Mouse (Mus musculus): ENCODE data around the gene Atp2b2. TPM values are rescaled to one million over a fixed set of nuclear protein-coding genes. Genes with fewer than 3 reads are reported as not detected.

The Atp2b2 gene
- total and polyA plus RNA-seq, 2 experiments from 2014 or later, result 0.03 TPM; not detected in 1

DNA sequence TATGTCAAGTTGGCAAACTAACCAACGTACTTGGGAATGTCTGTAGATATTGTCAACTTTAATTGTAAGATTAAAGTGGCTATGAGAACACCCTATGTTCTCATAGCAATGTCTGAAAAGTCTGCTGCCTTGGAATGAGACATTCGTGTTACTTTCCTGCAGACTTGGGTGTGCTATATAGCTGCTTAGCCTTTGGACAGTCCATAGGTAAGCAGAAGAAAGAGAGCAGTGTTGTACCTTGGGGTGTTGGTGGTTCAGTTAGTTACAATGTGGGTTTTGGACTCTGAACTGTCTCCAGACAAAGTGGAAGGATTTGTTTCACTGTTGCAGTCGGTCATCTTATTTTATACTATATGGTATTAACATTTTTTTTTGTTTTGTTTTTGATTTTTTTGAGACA is 329.7 kb downstream of the Atp2b2 start:
- no peaks in the 10 kb centered on the region for H3K9me3 ChIP-seq (replicated peaks; ENCODE audit: control insufficient read depth, low read length)
- 91% methylated on average over 3 of the region's 3 CpGs for WGBS
- no peaks in the 10 kb centered on the region for H3K27me3 ChIP-seq (ENCODE audit: control insufficient read depth, insufficient read depth, low read length)
- no peaks in the 10 kb centered on the region for H3K4me1 ChIP-seq (ENCODE audit: control insufficient read depth, insufficient read depth)
- no peak overlapping the region for H3K27ac ChIP-seq (ENCODE audit: low read depth)
- H3K36me3 ChIP-seq (replicated peaks; ENCODE audit: control insufficient read depth, insufficient read depth, low read length), result peaks cover 97% of the 10 kb centered on the region
- no peak overlapping the region for H3K4me3 ChIP-seq (ENCODE audit: low read depth, low read length)
- ATAC-seq (ENCODE audit: insufficient read depth, low read depth) (no peak), DNase-seq (ENCODE audit: low spot score) (no peak)
- no peak overlapping the region for H3K9ac ChIP-seq (replicated peaks; ENCODE audit: low read depth, low read length)
- H3K4me2 ChIP-seq (ENCODE audit: low read depth, low read length), result no peak overlapping the region
- TF ChIP-seq EP300 (IDR thresholded peaks at IDR 0.05; ENCODE audit: low read depth) (no peak), CTCF (IDR thresholded peaks at IDR 0.05; ENCODE audit: low read depth) (no peak)

DNA sequence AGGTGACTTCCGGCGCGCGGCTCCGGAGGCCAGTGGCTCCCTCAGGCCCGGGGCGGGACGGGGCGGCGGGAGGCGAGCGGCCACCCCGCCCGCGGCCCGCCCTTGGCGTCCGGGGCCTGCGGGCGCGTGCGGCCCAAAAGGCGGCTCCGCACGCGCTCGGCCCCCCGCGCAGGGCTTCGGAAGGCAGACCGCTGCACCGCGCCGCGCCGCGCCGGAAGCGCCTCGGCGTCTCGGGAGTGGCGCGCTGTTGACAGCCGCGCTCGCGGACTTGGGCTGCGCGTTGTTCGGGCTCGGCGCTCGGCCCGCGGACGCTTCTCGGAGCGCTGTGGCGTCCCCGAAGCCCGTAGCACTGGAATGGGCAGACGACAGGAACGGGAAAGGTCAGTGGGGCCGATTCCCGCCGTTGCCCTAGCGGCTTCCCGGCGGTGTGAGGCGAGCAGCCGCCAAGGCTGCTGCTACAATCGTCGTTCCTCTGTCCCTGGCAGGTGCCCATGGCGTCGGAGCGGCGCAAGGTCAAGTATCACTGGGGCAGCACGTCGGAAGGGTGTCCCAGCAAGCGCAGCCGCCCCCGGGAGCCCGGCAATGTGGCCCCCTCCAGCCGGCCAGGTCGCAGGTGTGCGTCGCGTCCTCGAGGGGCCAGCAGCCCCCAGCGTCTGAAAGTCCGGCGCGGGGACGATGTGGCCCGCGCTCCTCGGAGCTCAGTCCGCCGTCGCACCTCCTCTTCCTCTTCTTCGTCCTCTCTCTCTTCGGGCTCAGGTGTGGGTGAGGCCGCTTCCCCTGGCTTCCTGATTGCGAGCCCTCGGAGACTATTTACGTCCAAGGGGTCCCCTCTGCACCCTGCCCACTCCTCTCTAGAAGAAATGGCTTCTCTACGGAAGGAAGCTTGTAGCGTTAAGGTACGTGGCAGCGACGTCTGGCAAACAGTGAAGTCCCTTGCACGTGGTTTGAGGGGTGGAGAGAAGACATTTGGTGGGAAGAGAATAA is 344.9 kb downstream of the Atp2b2 start:
- Histone ChIP-seq H3K4me1 (ENCODE audit: control insufficient read depth, insufficient read depth) (peaks cover 22% of the 10 kb centered on the region), H3K27me3 (ENCODE audit: control insufficient read depth, insufficient read depth, low read length) (no peaks in the 10 kb centered on the region), H3K36me3 (replicated peaks; ENCODE audit: control insufficient read depth, insufficient read depth, low read length) (peaks cover 27% of the 10 kb centered on the region), H3K27ac (ENCODE audit: low read depth) (peak overlapping the region; percentile 94), H3K4me3 (ENCODE audit: low read depth, low read length) (peak overlapping the region; percentile 74), H3K4me2 (ENCODE audit: low read depth, low read length) (peak overlapping the region; percentile 99), H3K9ac (replicated peaks; ENCODE audit: low read depth, low read length) (peak overlapping the region; percentile 86), H3K9me3 (replicated peaks; ENCODE audit: control insufficient read depth, low read length) (no peaks in the 10 kb centered on the region)
- under 1% methylated on average over 101 of the region's 113 CpGs for WGBS
- TF ChIP-seq CTCF (IDR thresholded peaks at IDR 0.05; ENCODE audit: low read depth), result no peak
- no peak for TF ChIP-seq EP300 (IDR thresholded peaks at IDR 0.05; ENCODE audit: low read depth)
- ATAC-seq (ENCODE audit: insufficient read depth, low read depth) (peak; percentile 50), DNase-seq (ENCODE audit: low spot score) (peak; percentile 27)

DNA sequence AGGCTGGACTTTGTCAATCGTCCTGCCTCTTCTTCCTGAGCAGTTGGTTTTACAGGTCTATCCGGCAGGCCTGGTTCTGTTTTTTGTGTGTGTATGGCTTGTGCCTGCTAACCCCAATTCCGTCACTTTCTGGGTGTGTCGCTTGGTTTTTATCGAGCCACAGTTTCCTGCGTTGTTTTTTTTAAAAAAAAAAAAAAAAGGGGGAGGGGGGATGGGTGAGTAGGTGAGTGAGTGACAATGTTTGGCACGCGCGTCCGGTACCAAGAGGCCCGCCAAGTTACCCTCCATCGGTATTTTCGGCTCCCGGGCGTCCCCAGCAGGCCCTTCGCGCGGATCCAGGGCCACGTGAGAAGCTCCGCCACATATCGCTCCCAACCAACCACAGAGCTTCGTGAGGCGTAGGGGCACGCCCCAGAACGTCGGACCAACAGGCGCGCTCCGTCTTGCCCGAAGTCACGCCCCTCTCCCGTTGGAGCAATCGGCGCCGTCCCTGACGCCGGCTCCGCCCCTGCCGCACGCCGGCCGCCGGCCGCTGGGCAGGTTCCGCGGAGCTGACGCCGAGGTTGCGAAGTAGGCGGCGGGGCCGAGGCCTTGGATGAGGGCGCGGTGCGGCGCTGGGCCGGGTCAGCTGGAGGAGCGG is 345.7 kb downstream of the Atp2b2 start, which contains the start of gene Tatdn2:
Gene Tatdn2 (plus strand): TSS at position 469 of the 640 bp plus-strand sequence.
- Histone ChIP-seq H3K27ac (ENCODE audit: low read depth) (peak within 1 kb of the TSS; percentile 94), H3K4me2 (ENCODE audit: low read depth, low read length) (peak within 1 kb of the TSS; percentile 99), H3K9me3 (replicated peaks; ENCODE audit: control insufficient read depth, low read length) (no peaks in the 10 kb centered on the region), H3K36me3 (replicated peaks; ENCODE audit: control insufficient read depth, insufficient read depth, low read length) (peaks cover 19% of the 10 kb centered on the region; the same call in 1 of the 2 replicates), H3K4me1 (ENCODE audit: control insufficient read depth, insufficient read depth) (peaks cover 22% of the 10 kb centered on the region), H3K27me3 (ENCODE audit: control insufficient read depth, insufficient read depth, low read length) (no peaks in the 10 kb centered on the region), H3K4me3 (ENCODE audit: low read depth, low read length) (peak within 1 kb of the TSS; percentile 74), H3K9ac (replicated peaks; ENCODE audit: low read depth, low read length) (peak within 1 kb of the TSS; percentile 86)
- ATAC-seq (ENCODE audit: insufficient read depth, low read depth) (peak; percentile 97), DNase-seq (ENCODE audit: low spot score) (peak; percentile 99)
- under 1% methylated on average over 54 of the region's 58 CpGs for WGBS
- TF ChIP-seq EP300 (IDR thresholded peaks at IDR 0.05; ENCODE audit: low read depth), result peak; percentile 88
- peak; percentile 11; the same call in 1 of the 2 replicates for TF ChIP-seq CTCF (IDR thresholded peaks at IDR 0.05; ENCODE audit: low read depth)

DNA sequence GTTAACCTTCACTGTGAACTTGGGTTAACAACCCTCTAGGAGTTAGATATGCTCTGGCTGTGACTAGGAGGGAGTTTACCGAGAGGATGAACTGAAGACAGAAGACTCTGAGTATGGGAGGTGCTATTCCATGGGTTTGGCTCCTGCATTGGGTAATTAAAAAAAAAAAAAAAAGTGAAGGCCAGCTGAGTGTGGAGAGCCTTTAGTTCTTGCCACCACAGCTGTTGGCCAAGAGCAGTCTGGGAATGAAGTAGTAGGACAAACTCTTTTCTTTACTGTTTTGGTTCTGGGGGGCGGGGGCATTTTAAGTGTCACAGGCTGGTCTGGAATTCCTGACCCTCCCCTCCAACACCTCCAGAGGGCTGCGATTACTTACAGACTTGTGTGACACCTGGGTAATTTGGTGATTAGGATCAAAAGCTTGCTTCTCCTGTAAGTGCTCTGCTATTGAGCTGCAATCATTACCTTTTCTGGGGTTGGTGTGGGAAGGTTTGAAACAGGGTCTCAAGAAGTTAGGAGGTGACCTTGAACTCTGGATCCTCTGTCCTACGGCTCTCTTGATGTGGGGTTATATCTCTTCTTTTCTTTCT is 346.6 kb downstream of the Atp2b2 start:
- peaks cover 25% of the 10 kb centered on the region for H3K4me1 ChIP-seq (ENCODE audit: control insufficient read depth, insufficient read depth)
- ATAC-seq (ENCODE audit: insufficient read depth, low read depth) (no peak), DNase-seq (ENCODE audit: low spot score) (no peak)
- H3K4me2 ChIP-seq (ENCODE audit: low read depth, low read length), result peak overlapping the region; percentile 46
- peaks cover 11% of the 10 kb centered on the region; the same call in 1 of the 2 replicates for H3K36me3 ChIP-seq (replicated peaks; ENCODE audit: control insufficient read depth, insufficient read depth, low read length)
- H3K9me3 ChIP-seq (replicated peaks; ENCODE audit: control insufficient read depth, low read length), result no peaks in the 10 kb centered on the region
- H3K4me3 ChIP-seq (ENCODE audit: low read depth, low read length), result no peak overlapping the region; the same call in 1 of the 2 replicates
- no peak for TF ChIP-seq CTCF (IDR thresholded peaks at IDR 0.05; ENCODE audit: low read depth)
- TF ChIP-seq EP300 (IDR thresholded peaks at IDR 0.05; ENCODE audit: low read depth), result no peak
- H3K9ac ChIP-seq (replicated peaks; ENCODE audit: low read depth, low read length), result no peak overlapping the region
- 56% methylated on average over 4 of the region's 4 CpGs for WGBS
- H3K27me3 ChIP-seq (ENCODE audit: control insufficient read depth, insufficient read depth, low read length), result no peaks in the 10 kb centered on the region
- H3K27ac ChIP-seq (ENCODE audit: low read depth), result peak overlapping the region; percentile 86

DNA sequence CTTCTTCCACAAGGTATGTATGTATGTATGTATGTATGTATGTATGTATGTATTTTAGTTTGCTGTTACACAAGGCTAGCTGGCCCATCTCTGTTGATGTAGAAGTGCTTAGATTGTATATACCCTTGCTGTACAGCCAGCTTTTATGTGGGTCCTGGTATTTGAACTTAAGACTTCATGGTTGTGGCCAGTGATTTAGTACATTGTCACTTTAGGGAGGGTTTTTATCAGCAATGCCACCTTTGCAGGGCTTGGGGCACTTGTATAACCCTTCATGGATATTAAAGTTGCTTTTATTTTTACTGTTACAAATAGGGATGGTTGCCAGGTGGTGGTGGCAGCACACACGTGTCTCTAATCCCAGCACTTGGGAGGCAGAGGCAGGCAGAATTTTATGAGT is 347.2 kb downstream of the Atp2b2 start:
- Histone ChIP-seq H3K9ac (replicated peaks; ENCODE audit: low read depth, low read length) (no peak overlapping the region), H3K9me3 (replicated peaks; ENCODE audit: control insufficient read depth, low read length) (no peaks in the 10 kb centered on the region), H3K27ac (ENCODE audit: low read depth) (no peak overlapping the region), H3K4me3 (ENCODE audit: low read depth, low read length) (no peak overlapping the region), H3K4me1 (ENCODE audit: control insufficient read depth, insufficient read depth) (peaks cover 30% of the 10 kb centered on the region), H3K27me3 (ENCODE audit: control insufficient read depth, insufficient read depth, low read length) (no peaks in the 10 kb centered on the region), H3K4me2 (ENCODE audit: low read depth, low read length) (no peak overlapping the region), H3K36me3 (replicated peaks; ENCODE audit: control insufficient read depth, insufficient read depth, low read length) (peaks cover 7% of the 10 kb centered on the region; the same call in 1 of the 2 replicates)
- WGBS, result 73% methylated on average over 1 of the region's 1 CpGs
- TF ChIP-seq CTCF (IDR thresholded peaks at IDR 0.05; ENCODE audit: low read depth) (no peak), EP300 (IDR thresholded peaks at IDR 0.05; ENCODE audit: low read depth) (no peak)
- ATAC-seq (ENCODE audit: insufficient read depth, low read depth) (no peak), DNase-seq (ENCODE audit: low spot score) (no peak)

Small RNA genes within 50 kb of the gene (microRNA-seq; reads per million reads assigned to microRNA genes)
- gene Mir7042, result 1.4 reads per million

Other genes starting within 250 kb of the Atp2b2 start
- not detected in 2 replicates for gene Slc6a11, start 88.6 kb upstream of the Atp2b2 start, total RNA-seq (2014; rRNA removed; ENCODE audit: low replicate concordance)
- not detected in 2 replicates for gene Slc6a11, start 88.6 kb upstream of the Atp2b2 start, polyA plus RNA-seq (2015; fragmentation: Nextera tagmentation; extraction: Ambion mirVana)
- 0.27 and 0.34 TPM in 2 replicates for gene Slc6a1, start 240.0 kb upstream of the Atp2b2 start, total RNA-seq (2014; rRNA removed; ENCODE audit: low replicate concordance)
- gene Slc6a1, start 240.0 kb upstream of the Atp2b2 start, polyA plus RNA-seq (2015; fragmentation: Nextera tagmentation; extraction: Ambion mirVana), result 0.05 TPM in 1 of 2 replicates, not detected in the other

Data from heart, postnatal 0 days (tissue).